Mouse (Mus musculus) erythroblast, embryonic 14.5 days (primary cell): ENCODE measurements at regions not wholly inside any gene's neighbourhood (a gene's known extent, or its start where the extent isn't known, plus 50 kb on each side); places are given as distances from the start of the nearest gene placed in this dataset.

Source experiments
- GATA1 ChIP-seq: IDR thresholded peaks from 2 replicates; pipeline ENCODE4 v1.6.1; 2012; ENCODE audit warnings: low read length, inconsistent platforms, mixed read lengths
- TAL1 ChIP-seq: IDR thresholded peaks from 3 replicates; pipeline ENCODE4 v1.6.1; 2012; ENCODE audit warnings: low read length, inconsistent platforms, mixed read lengths

DNA sequence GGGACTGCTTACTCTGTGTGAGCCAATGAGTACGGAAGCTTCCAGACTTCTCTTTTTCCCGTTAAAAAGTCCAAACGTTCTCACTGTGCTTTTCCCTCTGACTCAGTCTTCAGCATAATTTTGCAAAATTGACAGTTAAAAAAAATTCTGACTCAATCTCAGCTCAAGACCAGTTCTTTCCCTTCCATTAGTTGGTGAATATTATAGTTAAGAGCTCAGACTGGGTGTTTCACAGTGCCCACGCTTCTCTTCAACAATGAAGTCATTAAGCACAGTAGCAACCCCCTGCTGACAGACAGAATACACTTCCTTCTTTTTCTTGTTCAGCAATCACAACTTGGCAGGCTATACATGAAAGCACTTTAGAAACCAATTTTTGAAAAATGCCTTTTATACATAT, 175.4 kb downstream of the Gm9733 start:
- TF ChIP-seq GATA1 (no peak), TAL1 (no peak)
